Mouse (Mus musculus): ENCODE results near the gene Arhgap1. TPM values are rescaled to one million over a fixed set of nuclear protein-coding genes. Genes with fewer than 3 reads are reported as not detected.

The Arhgap1 gene
- polyA plus RNA-seq, 1 experiment: 23.7 TPM

DNA sequence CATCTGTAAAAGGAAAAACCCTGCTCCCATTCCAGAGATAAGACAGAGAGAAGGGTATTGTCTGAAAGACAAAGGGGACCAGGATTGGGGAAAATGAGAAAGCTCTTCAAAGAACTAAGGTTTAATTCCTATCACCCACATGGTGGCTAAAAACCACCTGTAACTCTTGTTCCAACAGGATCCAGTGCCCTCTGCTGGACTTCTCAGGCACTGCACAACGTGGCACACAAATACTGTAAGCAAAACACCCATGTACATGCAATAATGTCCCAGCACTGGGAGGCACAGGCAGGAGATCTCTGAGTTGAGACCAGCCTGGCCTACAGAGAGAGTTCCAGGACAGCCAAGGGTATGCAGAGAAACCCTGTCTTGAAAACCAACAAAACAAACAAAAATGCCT lies 2.9 kb upstream of the Arhgap1 start:
- Histone ChIP-seq H3K27ac (ENCODE audit: control insufficient read depth, insufficient read depth, low read depth, low read length) (no peak overlapping the region), H3K4me3 (ENCODE audit: control insufficient read depth, low read depth, low read length) (no peak overlapping the region), H3K4me1 (ENCODE audit: control insufficient read depth, insufficient read depth, low read length) (peaks cover 10% of the 10 kb centered on the region), H3K36me3 (ENCODE audit: control insufficient read depth, insufficient read depth, low read length) (peaks cover 2% of the 10 kb centered on the region), H3K27me3 (ENCODE audit: control insufficient read depth, insufficient read depth, low read length) (no peaks in the 10 kb centered on the region)
- TF ChIP-seq CTCF (IDR thresholded peaks at IDR 0.05; ENCODE audit: control insufficient read depth, insufficient read depth, insufficient replicate concordance, low read depth, low read length) (peak; percentile 29; the same call in 1 of the 2 replicates), POLR2A (IDR thresholded peaks at IDR 0.05; ENCODE audit: control insufficient read depth, low read depth, low read length) (no peak)

GRCm38 (mm10) chr2:91649152-91649551 lies 508 bp upstream of the Arhgap1 start:
- Histone ChIP-seq H3K4me3 (ENCODE audit: control insufficient read depth, low read depth, low read length) (peak overlapping the region; percentile 99), H3K4me1 (ENCODE audit: control insufficient read depth, insufficient read depth, low read length) (peaks cover 28% of the 10 kb centered on the region), H3K27ac (ENCODE audit: control insufficient read depth, insufficient read depth, low read depth, low read length) (peak overlapping the region; percentile 83), H3K36me3 (ENCODE audit: control insufficient read depth, insufficient read depth, low read length) (peaks cover 2% of the 10 kb centered on the region), H3K27me3 (ENCODE audit: control insufficient read depth, insufficient read depth, low read length) (no peaks in the 10 kb centered on the region)
- no peak for TF ChIP-seq CTCF (IDR thresholded peaks at IDR 0.05; ENCODE audit: control insufficient read depth, insufficient read depth, insufficient replicate concordance, low read depth, low read length)
- no peak for TF ChIP-seq POLR2A (IDR thresholded peaks at IDR 0.05; ENCODE audit: control insufficient read depth, low read depth, low read length)

GRCm38 (mm10) chr2:91650360-91650995 lies 818 bp downstream of the Arhgap1 start:
- TF ChIP-seq CTCF (IDR thresholded peaks at IDR 0.05; ENCODE audit: control insufficient read depth, insufficient read depth, insufficient replicate concordance, low read depth, low read length) (no peak), POLR2A (IDR thresholded peaks at IDR 0.05; ENCODE audit: control insufficient read depth, low read depth, low read length) (no peak)
- H3K4me3 ChIP-seq (ENCODE audit: control insufficient read depth, low read depth, low read length): peak overlapping the region; percentile 99
- peaks cover under 1% of the 10 kb centered on the region for H3K36me3 ChIP-seq (ENCODE audit: control insufficient read depth, insufficient read depth, low read length)
- H3K27ac ChIP-seq (ENCODE audit: control insufficient read depth, insufficient read depth, low read depth, low read length): peak overlapping the region; percentile 95
- H3K4me1 ChIP-seq (ENCODE audit: control insufficient read depth, insufficient read depth, low read length): peaks cover 28% of the 10 kb centered on the region
- no peaks in the 10 kb centered on the region for H3K27me3 ChIP-seq (ENCODE audit: control insufficient read depth, insufficient read depth, low read length)

GRCm38 (mm10) chr2:91651458-91652258 lies 2.0 kb downstream of the Arhgap1 start:
- peak overlapping the region; percentile 19 for H3K4me3 ChIP-seq (ENCODE audit: control insufficient read depth, low read depth, low read length)
- TF ChIP-seq POLR2A (IDR thresholded peaks at IDR 0.05; ENCODE audit: control insufficient read depth, low read depth, low read length) (no peak), CTCF (IDR thresholded peaks at IDR 0.05; ENCODE audit: control insufficient read depth, insufficient read depth, insufficient replicate concordance, low read depth, low read length) (no peak)
- no peaks in the 10 kb centered on the region for H3K27me3 ChIP-seq (ENCODE audit: control insufficient read depth, insufficient read depth, low read length)
- H3K36me3 ChIP-seq (ENCODE audit: control insufficient read depth, insufficient read depth, low read length): peaks cover 3% of the 10 kb centered on the region
- H3K27ac ChIP-seq (ENCODE audit: control insufficient read depth, insufficient read depth, low read depth, low read length): no peak overlapping the region
- H3K4me1 ChIP-seq (ENCODE audit: control insufficient read depth, insufficient read depth, low read length): peaks cover 28% of the 10 kb centered on the region

GRCm38 (mm10) chr2:91652863-91653262 lies 3.2 kb downstream of the Arhgap1 start:
- peak overlapping the region; percentile 56 for H3K4me3 ChIP-seq (ENCODE audit: control insufficient read depth, low read depth, low read length)
- H3K36me3 ChIP-seq (ENCODE audit: control insufficient read depth, insufficient read depth, low read length): peaks cover 5% of the 10 kb centered on the region
- TF ChIP-seq POLR2A (IDR thresholded peaks at IDR 0.05; ENCODE audit: control insufficient read depth, low read depth, low read length) (no peak; the same call in 1 of the 2 replicates), CTCF (IDR thresholded peaks at IDR 0.05; ENCODE audit: control insufficient read depth, insufficient read depth, insufficient replicate concordance, low read depth, low read length) (no peak)
- no peaks in the 10 kb centered on the region for H3K27me3 ChIP-seq (ENCODE audit: control insufficient read depth, insufficient read depth, low read length)
- H3K4me1 ChIP-seq (ENCODE audit: control insufficient read depth, insufficient read depth, low read length): peaks cover 28% of the 10 kb centered on the region
- H3K27ac ChIP-seq (ENCODE audit: control insufficient read depth, insufficient read depth, low read depth, low read length): peak overlapping the region; percentile 69

DNA sequence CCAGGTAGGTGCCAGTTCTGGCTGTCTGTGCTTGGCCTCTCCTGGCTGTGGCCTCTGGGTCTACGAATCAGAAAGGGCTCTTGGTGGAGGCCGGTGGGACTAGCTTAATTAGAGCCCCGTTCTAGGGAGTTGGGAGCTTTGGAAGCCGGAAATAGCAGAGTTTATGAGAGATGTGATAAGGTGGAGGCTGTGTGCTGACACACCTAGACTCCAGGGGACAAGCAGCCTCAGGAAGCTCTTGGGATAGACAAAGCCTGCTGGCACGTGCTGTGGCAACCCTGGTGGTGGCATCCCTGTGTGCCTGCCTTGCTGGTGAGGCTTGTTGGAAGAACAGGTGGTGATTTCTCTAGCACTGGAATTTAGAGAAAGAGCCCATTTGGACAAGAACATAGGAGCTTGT lies 5.7 kb downstream of the Arhgap1 start:
- Histone ChIP-seq H3K27ac (ENCODE audit: control insufficient read depth, insufficient read depth, low read depth, low read length) (no peak overlapping the region), H3K36me3 (ENCODE audit: control insufficient read depth, insufficient read depth, low read length) (peaks cover 5% of the 10 kb centered on the region), H3K4me3 (ENCODE audit: control insufficient read depth, low read depth, low read length) (no peak overlapping the region), H3K27me3 (ENCODE audit: control insufficient read depth, insufficient read depth, low read length) (no peaks in the 10 kb centered on the region), H3K4me1 (ENCODE audit: control insufficient read depth, insufficient read depth, low read length) (peaks cover 24% of the 10 kb centered on the region)
- TF ChIP-seq POLR2A (IDR thresholded peaks at IDR 0.05; ENCODE audit: control insufficient read depth, low read depth, low read length) (no peak), CTCF (IDR thresholded peaks at IDR 0.05; ENCODE audit: control insufficient read depth, insufficient read depth, insufficient replicate concordance, low read depth, low read length) (no peak)

DNA sequence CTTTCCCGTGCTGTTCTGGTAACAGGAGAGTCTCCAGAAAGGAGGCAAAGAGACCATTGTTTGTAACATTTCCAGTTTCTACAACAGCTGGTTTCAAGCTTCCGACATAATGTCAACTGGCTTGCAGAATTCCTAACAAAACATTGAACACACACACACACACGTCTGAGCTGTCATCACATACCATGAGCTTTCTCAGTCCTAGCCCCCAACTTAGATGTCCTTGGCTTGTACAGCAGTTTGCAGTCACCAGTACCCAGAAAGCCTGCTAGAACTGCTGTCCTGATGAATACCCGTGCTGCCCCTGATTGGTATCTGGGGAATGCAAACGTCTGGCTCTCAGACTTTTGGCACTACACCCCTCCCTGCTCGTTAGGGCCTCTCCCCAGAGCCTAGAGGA lies 6.2 kb downstream of the Arhgap1 start:
- TF ChIP-seq CTCF (IDR thresholded peaks at IDR 0.05; ENCODE audit: control insufficient read depth, insufficient read depth, insufficient replicate concordance, low read depth, low read length) (no peak), POLR2A (IDR thresholded peaks at IDR 0.05; ENCODE audit: control insufficient read depth, low read depth, low read length) (no peak)
- peaks cover 22% of the 10 kb centered on the region for H3K4me1 ChIP-seq (ENCODE audit: control insufficient read depth, insufficient read depth, low read length)
- H3K27ac ChIP-seq (ENCODE audit: control insufficient read depth, insufficient read depth, low read depth, low read length): no peak overlapping the region
- no peaks in the 10 kb centered on the region for H3K27me3 ChIP-seq (ENCODE audit: control insufficient read depth, insufficient read depth, low read length)
- peaks cover 5% of the 10 kb centered on the region for H3K36me3 ChIP-seq (ENCODE audit: control insufficient read depth, insufficient read depth, low read length)
- no peak overlapping the region for H3K4me3 ChIP-seq (ENCODE audit: control insufficient read depth, low read depth, low read length)
